Mouse (Mus musculus) lung, embryonic 15.5 days (tissue): Measurements from ENCODE around the gene Rims4. TPM values are rescaled to one million over a fixed set of nuclear protein-coding genes. Genes with fewer than 3 reads are reported as not detected.

Experiments used
- ATAC-seq: fragments of 200-750 bp; cut with Nextera tagmentation; 2 replicates; pipeline ENCODE4 v1.8.0; 2017; ENCODE audit warnings: moderate number of reproducible peaks, borderline replicate concordance; ENCODE audit not compliant: low FRiP score, low TSS enrichment; ENCODE audit errors: extremely low read depth
- H3K27ac ChIP-seq: fragments of 300-500 bp; sonication (generic); 2 replicates; pipeline ENCODE4 v1.5.1; 2015; ENCODE audit warnings: moderate library complexity, mild to moderate bottlenecking, inconsistent platforms
- H3K27me3 ChIP-seq: fragments of 300-500 bp; sonication (generic); 2 replicates; pipeline ENCODE4 v1.6.1; 2015; ENCODE audit warnings: inconsistent platforms
- H3K36me3 ChIP-seq: fragments of 300-500 bp; sonication (generic); 2 replicates; pipeline ENCODE4 v1.6.1; 2015; ENCODE audit warnings: inconsistent platforms
- H3K4me1 ChIP-seq: fragments of 300-500 bp; sonication (generic); 2 replicates; pipeline ENCODE4 v1.6.1; 2015; ENCODE audit warnings: inconsistent platforms
- H3K4me2 ChIP-seq: fragments of 300-500 bp; sonication (generic); 2 replicates; pipeline ENCODE4 v1.6.1; 2015; ENCODE audit warnings: inconsistent platforms, mild to moderate bottlenecking, moderate library complexity
- H3K4me3 ChIP-seq: fragments of 300-500 bp; sonication (generic); 2 replicates; pipeline ENCODE4 v1.5.1; 2015; ENCODE audit warnings: mild to moderate bottlenecking, inconsistent platforms
- H3K9ac ChIP-seq: fragments of 300-500 bp; sonication (generic); 2 replicates; pipeline ENCODE4 v1.6.1; 2015; ENCODE audit warnings: inconsistent platforms
- H3K9me3 ChIP-seq: fragments of 300-500 bp; sonication (generic); 2 replicates; pipeline ENCODE4 v1.6.1; 2016; ENCODE audit warnings: inconsistent platforms
- WGBS: fragments of 180-500 bp; shearing (Covaris S2); methylation state at CpG from one replicate; pipeline ENCODE4 v1.1.7; 2015; 5-methylcytosine and 5-hydroxymethylcytosine counted together
- polyA plus RNA-seq: library from polyadenylated mRNA; unstranded; fragments of >200 nt; fragmentation: Nextera tagmentation; extraction: Ambion mirVana; gene quantifications from 2 replicates; pipeline ENCODE4 v1.2.1, GENCODE M21; 2015

The Rims4 gene
- polyA plus RNA-seq, 1 experiment from 2014 or later, result 0.19 TPM

- 60% methylated on average over 17 of the region's 17 CpGs for WGBS
- no peak for ATAC-seq
- no peak overlapping the region for H3K4me2 ChIP-seq
- H3K27ac ChIP-seq, result no peak overlapping the region
- H3K9me3 ChIP-seq, result no peaks in the 10 kb centered on the region
- H3K4me1 ChIP-seq, result 0 out of 2 replicates have a peak, but pooled peaks cover 9% of the 10 kb centered on the region
- H3K36me3 ChIP-seq, result no peaks in the 10 kb centered on the region
- H3K27me3 ChIP-seq, result no peaks in the 10 kb centered on the region; the same call in 1 of the 2 replicates
- no peak overlapping the region for H3K4me3 ChIP-seq
- H3K9ac ChIP-seq, result no peak overlapping the region
Observed at GRCm38 (mm10) chr2:163882859-163883652, 35.4 kb downstream of the Rims4 start.

DNA sequence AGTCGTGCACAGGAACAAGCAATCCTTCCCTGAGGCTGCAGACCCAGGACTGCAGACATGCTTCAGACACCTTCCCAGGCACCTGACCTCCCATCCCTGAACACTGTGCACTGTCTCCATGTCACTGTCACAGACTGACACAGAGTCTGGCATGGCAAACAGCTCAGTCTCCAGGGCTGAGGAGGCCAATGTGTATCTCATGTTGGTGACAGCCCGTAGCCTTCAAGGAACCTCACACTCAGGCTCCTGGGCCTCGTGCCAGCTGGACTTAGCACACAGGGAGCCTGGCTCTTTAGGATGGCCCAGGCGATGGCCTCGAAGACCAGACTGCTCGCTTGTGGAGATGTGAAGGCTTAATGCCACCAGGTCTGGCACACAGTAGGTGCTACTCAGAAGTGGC is 37.6 kb downstream of the Rims4 start:
- Histone ChIP-seq H3K4me1 (0 out of 2 replicates have a peak, but pooled peaks cover 9% of the 10 kb centered on the region), H3K9ac (no peak overlapping the region), H3K4me3 (no peak overlapping the region), H3K27ac (no peak overlapping the region), H3K27me3 (no peaks in the 10 kb centered on the region; the same call in 1 of the 2 replicates), H3K36me3 (no peaks in the 10 kb centered on the region), H3K9me3 (no peaks in the 10 kb centered on the region), H3K4me2 (no peak overlapping the region)
- peak; percentile 79 for ATAC-seq
- 50% methylated on average over 6 of the region's 6 CpGs for whole genome bisulfite sequencing

GRCm38 (mm10) chr2:163876830-163877498 is 41.5 kb downstream of the Rims4 start:
- no peak for ATAC-seq
- Histone ChIP-seq H3K27me3 (no peaks in the 10 kb centered on the region; the same call in 1 of the 2 replicates), H3K27ac (no peak overlapping the region), H3K4me1 (peaks cover 9% of the 10 kb centered on the region; the same call in 1 of the 2 replicates), H3K4me3 (no peak overlapping the region), H3K4me2 (no peak overlapping the region), H3K9ac (no peak overlapping the region), H3K9me3 (no peaks in the 10 kb centered on the region), H3K36me3 (no peaks in the 10 kb centered on the region)
- 54% methylated on average over 14 of the region's 14 CpGs for WGBS

GRCm38 (mm10) chr2:163875484-163875883 is 43.0 kb downstream of the Rims4 start:
- Histone ChIP-seq H3K4me3 (no peak overlapping the region), H3K4me2 (no peak overlapping the region), H3K27ac (no peak overlapping the region), H3K9me3 (no peaks in the 10 kb centered on the region), H3K9ac (no peak overlapping the region), H3K36me3 (no peaks in the 10 kb centered on the region), H3K4me1 (peaks cover 1% of the 10 kb centered on the region; the same call in 1 of the 2 replicates), H3K27me3 (no peaks in the 10 kb centered on the region)
- WGBS, result 73% methylated on average over 7 of the region's 7 CpGs
- no peak; the same call in 1 of the 2 replicates for ATAC-seq

- Histone ChIP-seq H3K9me3 (no peaks in the 10 kb centered on the region), H3K27me3 (peaks cover 6% of the 10 kb centered on the region; the same call in 1 of the 2 replicates), H3K4me1 (no peaks in the 10 kb centered on the region; the same call in 1 of the 2 replicates), H3K27ac (no peak overlapping the region), H3K4me2 (no peak overlapping the region), H3K4me3 (no peak overlapping the region), H3K9ac (no peak overlapping the region), H3K36me3 (no peaks in the 10 kb centered on the region)
- no peak for ATAC-seq
- 49% methylated on average over 5 of the region's 5 CpGs for whole genome bisulfite sequencing
Observed at GRCm38 (mm10) chr2:163874877-163875276, 43.6 kb downstream of the Rims4 start.

DNA sequence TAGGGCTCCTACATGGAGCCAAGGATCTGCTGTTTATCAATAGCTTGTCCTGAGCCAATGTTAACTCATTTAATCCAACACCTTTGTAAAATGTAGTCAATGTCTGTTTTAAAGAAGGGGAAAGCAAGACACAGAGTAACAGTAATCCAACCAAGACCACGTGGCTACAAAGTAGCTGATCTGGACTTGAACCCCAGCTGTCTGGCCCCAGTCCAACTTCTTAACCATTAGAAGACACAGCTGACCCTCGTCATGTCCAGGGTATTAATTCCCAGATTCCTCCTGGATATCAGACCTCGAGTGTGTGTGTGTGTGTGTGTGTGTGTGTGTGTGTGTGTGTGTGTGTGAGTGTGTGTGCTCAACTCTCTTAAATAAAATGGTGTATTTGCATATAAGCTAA is 46.6 kb downstream of the Rims4 start:
- no peaks in the 10 kb centered on the region for H3K9me3 ChIP-seq
- no peak overlapping the region for H3K4me2 ChIP-seq
- H3K27ac ChIP-seq, result no peak overlapping the region
- no peak overlapping the region for H3K4me3 ChIP-seq
- no peak overlapping the region for H3K9ac ChIP-seq
- ATAC-seq, result no peak
- H3K36me3 ChIP-seq, result no peaks in the 10 kb centered on the region
- H3K27me3 ChIP-seq, result peaks cover 11% of the 10 kb centered on the region; the same call in 1 of the 2 replicates
- H3K4me1 ChIP-seq, result no peaks in the 10 kb centered on the region; the same call in 1 of the 2 replicates
- WGBS, result 27% methylated on average over 3 of the region's 3 CpGs

DNA sequence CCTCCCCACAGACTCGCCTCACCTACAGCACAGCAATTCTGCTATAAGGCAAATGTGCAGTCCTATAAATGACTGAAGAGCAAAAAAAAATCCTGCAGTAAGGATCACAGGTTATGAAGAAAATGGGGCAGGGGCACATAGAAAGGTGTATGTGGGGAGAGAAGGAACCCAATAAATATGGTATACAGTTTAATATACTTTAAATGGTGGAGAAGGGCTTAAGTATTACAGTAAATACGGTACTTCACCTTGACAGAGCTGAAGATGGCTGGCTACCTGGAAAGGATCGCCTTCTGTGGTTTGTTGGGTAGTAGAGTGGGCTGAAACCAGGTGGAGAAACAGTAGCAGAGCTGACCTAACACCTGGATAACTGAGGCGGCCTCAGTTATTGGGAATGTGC is 47.2 kb downstream of the Rims4 start:
- ATAC-seq, result no peak
- Histone ChIP-seq H3K4me1 (no peaks in the 10 kb centered on the region; the same call in 1 of the 2 replicates), H3K4me3 (no peak overlapping the region), H3K4me2 (no peak overlapping the region), H3K27me3 (peaks cover 11% of the 10 kb centered on the region; the same call in 1 of the 2 replicates), H3K27ac (no peak overlapping the region), H3K9me3 (no peaks in the 10 kb centered on the region), H3K9ac (no peak overlapping the region), H3K36me3 (no peaks in the 10 kb centered on the region)
- 82% methylated on average over 4 of the region's 4 CpGs for WGBS

- WGBS, result 49% methylated on average over 5 of the region's 5 CpGs
- ATAC-seq, result no peak
- Histone ChIP-seq H3K4me3 (no peak overlapping the region), H3K36me3 (no peaks in the 10 kb centered on the region), H3K4me1 (no peaks in the 10 kb centered on the region), H3K4me2 (no peak overlapping the region), H3K27ac (no peak overlapping the region), H3K9ac (no peak overlapping the region), H3K27me3 (peaks cover 11% of the 10 kb centered on the region; the same call in 1 of the 2 replicates), H3K9me3 (no peaks in the 10 kb centered on the region)
Observed at GRCm38 (mm10) chr2:163869783-163870182, 48.7 kb downstream of the Rims4 start.

DNA sequence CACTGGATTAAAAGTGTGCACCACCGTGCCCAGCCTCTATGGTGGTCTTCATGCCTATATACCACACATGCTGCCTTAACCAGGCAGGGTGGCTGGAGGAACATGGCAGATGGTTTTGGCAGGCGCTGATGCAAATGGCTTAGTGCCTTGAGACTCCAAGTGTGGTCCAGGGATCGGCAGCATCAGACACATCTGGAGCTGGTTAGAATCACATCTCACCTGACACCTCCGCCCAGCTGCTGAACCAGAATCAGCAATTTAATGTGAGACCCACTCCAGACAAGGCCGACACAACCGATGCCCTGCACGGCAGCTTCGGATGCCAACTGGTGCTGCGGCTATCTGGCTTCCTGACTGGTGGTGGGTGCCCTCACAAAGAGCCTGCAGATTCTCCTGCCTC is 52.4 kb downstream of the Rims4 start:
- H3K27me3 ChIP-seq, result peaks cover 11% of the 10 kb centered on the region; the same call in 1 of the 2 replicates
- no peak overlapping the region for H3K27ac ChIP-seq
- no peak overlapping the region for H3K9ac ChIP-seq
- 64% methylated on average over 9 of the region's 9 CpGs for WGBS
- H3K9me3 ChIP-seq, result no peaks in the 10 kb centered on the region
- no peaks in the 10 kb centered on the region for H3K4me1 ChIP-seq
- H3K4me2 ChIP-seq, result no peak overlapping the region
- no peaks in the 10 kb centered on the region for H3K36me3 ChIP-seq
- no peak overlapping the region for H3K4me3 ChIP-seq
- no peak for ATAC-seq

DNA sequence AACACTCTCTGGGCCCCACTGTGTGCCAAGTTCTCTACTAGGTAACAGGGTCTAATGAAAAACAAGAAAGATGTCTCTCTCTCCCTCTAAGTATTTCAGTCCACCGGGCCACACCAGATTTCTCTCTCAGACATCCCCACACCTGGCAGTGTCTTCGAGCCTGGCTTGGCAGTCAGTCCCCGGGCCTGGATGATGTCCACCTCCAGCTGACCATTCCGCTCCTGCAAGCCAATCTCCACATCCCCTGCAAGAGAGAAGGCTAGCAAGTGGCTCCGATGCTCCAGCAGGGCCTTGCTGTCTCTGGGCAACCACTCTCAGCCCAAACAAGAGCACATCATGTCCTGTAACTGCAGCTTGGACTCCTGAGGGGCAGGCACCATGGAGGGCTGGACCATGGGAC is 53.2 kb downstream of the Rims4 start:
- 80% methylated on average over 5 of the region's 5 CpGs for WGBS
- Histone ChIP-seq H3K9me3 (no peaks in the 10 kb centered on the region), H3K27me3 (peaks cover 10% of the 10 kb centered on the region; the same call in 1 of the 2 replicates), H3K27ac (no peak overlapping the region), H3K4me3 (no peak overlapping the region), H3K4me2 (no peak overlapping the region), H3K9ac (no peak overlapping the region), H3K4me1 (no peaks in the 10 kb centered on the region), H3K36me3 (no peaks in the 10 kb centered on the region)
- no peak for ATAC-seq

DNA sequence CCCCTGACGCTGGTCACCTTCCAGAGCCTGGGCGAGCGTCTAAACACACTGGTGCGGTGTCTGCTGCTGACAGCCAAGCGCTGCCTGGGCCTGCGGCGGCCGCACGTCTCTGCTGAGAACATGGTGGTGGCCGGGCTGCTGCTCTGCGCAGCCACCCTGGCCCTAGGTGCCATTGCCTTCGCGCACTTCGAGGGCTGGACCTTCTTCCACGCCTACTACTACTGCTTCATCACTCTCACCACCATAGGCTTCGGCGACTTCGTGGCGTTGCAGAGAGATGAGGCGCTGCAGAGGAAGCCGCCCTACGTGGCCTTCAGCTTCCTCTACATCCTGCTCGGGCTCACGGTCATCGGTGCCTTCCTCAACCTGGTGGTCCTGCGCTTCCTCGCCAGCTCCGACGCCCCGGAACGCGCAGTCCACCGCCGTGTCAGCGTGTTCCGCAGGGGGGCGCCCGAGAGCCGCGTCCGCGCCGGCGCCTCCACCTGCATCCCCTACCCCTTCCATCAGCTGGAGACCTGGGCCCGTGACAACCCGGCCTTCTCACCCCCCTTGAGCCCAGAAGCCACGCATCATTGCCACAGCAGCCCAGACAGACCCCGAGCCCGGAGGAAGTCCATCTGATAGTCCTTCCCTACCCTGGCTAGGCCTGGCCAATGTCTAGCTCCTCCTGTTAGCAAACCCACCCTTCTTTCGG is 60.1 kb downstream of the Rims4 start:
- no peaks in the 10 kb centered on the region for H3K9me3 ChIP-seq
- H3K4me2 ChIP-seq, result peak overlapping the region; percentile 34; the same call in 1 of the 2 replicates
- H3K27me3 ChIP-seq, result peaks cover 62% of the 10 kb centered on the region
- no peak overlapping the region for H3K9ac ChIP-seq
- no peak overlapping the region for H3K4me3 ChIP-seq
- H3K4me1 ChIP-seq, result 0 out of 2 replicates have a peak, but pooled peaks cover 12% of the 10 kb centered on the region
- no peak overlapping the region for H3K27ac ChIP-seq
- WGBS, result 11% methylated on average over 49 of the region's 50 CpGs
- no peaks in the 10 kb centered on the region for H3K36me3 ChIP-seq
- peak; percentile 25; the same call in 1 of the 2 replicates for ATAC-seq
